Mouse (Mus musculus) macrophage (primary cell): ENCODE results near the gene Ralbp1. TPM values are rescaled to one million over a fixed set of nuclear protein-coding genes. Genes with fewer than 3 reads are reported as not detected.
A peak's percentile ranks its signal among the peaks of the same experiment; 100 is the strongest.

Source experiments
- H3K27ac ChIP-seq: fragments of 350-480 bp; formaldehyde crosslinking; 2 replicates; pipeline ENCODE4 v1.9.0; 2021
- H3K36me3 ChIP-seq: fragments of 350-480 bp; formaldehyde crosslinking; 2 replicates; pipeline ENCODE4 v1.9.0; 2021; ENCODE audit errors: inconsistent target
- H3K4me3 ChIP-seq: fragments of 350-480 bp; formaldehyde crosslinking; 2 replicates; pipeline ENCODE4 v1.9.0; 2021; ENCODE audit errors: inconsistent target
- H3K79me2 ChIP-seq: fragments of 350-480 bp; formaldehyde crosslinking; 2 replicates; pipeline ENCODE4 v1.9.0; 2021; ENCODE audit errors: inconsistent target
- WGBS: methylation state at CpG from one replicate; pipeline ENCODE4 v1.1.7; 2026; ENCODE audit warnings: inconsistent platforms; ENCODE audit not compliant: missing documents; 5-methylcytosine and 5-hydroxymethylcytosine counted together
- polyA plus RNA-seq: library from polyadenylated mRNA; stranded (reverse); fragments of 250-400 nt; gene quantifications from 3 replicates; pipeline ENCODE4 v1.2.4, GENCODE M21; 2018; ENCODE audit warnings: inconsistent platforms

Gene Ralbp1
- polyA plus RNA-seq, 1 experiment from 2014 or later: 62.0 TPM

GRCm38 (mm10) chr17:65873834-65874233 is 11.8 kb downstream of the Ralbp1 start:
- Histone ChIP-seq H3K36me3 (no peaks in the 10 kb centered on the region), H3K79me2 (peaks cover 100% of the 10 kb centered on the region), H3K27ac (no peak overlapping the region), H3K4me3 (no peak overlapping the region)
- WGBS: 91% methylated on average over 11 of the region's 11 CpGs

DNA sequence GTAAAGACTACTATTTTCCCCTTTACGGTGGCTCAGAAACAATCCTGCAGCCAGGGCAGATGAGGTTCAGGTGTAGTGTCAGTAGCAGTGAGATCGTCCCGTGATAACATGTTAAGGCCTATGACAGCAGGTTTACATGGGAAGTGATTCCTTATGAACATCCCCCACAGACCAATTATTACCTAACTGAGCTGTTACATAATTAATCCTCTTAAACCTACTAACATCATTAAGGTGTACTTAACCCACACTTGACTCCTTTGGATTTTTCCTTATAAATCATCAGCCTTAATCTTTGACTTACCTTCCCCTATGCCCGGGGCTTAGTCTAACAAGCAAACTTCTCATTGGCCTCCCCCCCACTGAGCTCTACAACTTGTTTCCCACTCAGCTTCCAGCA is 12.4 kb downstream of the Ralbp1 start:
- WGBS: 91% methylated on average over 4 of the region's 4 CpGs
- no peak overlapping the region for H3K27ac ChIP-seq
- no peak overlapping the region for H3K4me3 ChIP-seq
- peaks cover 100% of the 10 kb centered on the region for H3K79me2 ChIP-seq
- H3K36me3 ChIP-seq: no peaks in the 10 kb centered on the region

DNA sequence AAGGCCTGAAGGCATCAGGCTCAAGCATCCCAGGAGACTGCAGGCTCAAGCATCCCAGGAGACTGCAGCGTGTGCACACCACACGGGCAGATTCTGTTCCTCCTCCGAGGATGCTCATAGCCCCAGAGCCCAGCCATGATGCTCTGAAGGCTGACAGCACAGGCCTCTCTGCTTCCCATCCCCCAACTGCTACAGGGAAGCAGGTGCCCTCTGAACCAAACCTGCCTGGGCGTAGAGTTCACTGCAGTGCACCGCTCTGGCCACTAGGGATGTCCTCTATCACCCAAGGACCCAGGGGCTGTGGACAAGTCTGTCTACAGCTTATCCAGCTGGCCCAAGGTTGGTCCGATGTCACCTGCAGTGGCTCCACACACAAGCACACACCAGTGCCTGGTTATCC is 12.9 kb downstream of the Ralbp1 start:
- peaks cover 1% of the 10 kb centered on the region; the same call in 1 of the 2 replicates for H3K36me3 ChIP-seq
- 76% methylated on average over 6 of the region's 6 CpGs for WGBS
- no peak overlapping the region for H3K4me3 ChIP-seq
- peaks cover 100% of the 10 kb centered on the region for H3K79me2 ChIP-seq
- H3K27ac ChIP-seq: no peak overlapping the region

GRCm38 (mm10) chr17:65872051-65872450 is 13.5 kb downstream of the Ralbp1 start:
- no peak overlapping the region for H3K27ac ChIP-seq

GRCm38 (mm10) chr17:65871641-65872041 is 14.0 kb downstream of the Ralbp1 start:
- H3K4me3 ChIP-seq: no peak overlapping the region
- WGBS: 63% methylated on average over 5 of the region's 5 CpGs
- H3K27ac ChIP-seq: no peak overlapping the region
- H3K79me2 ChIP-seq: peaks cover 96% of the 10 kb centered on the region
- H3K36me3 ChIP-seq: peaks cover 11% of the 10 kb centered on the region; the same call in 1 of the 2 replicates

More at GRCm38 (mm10) chr17:65872051-65872450, 13.5 kb downstream of the Ralbp1 start:
- Histone ChIP-seq H3K4me3 (no peak overlapping the region), H3K79me2 (peaks cover 100% of the 10 kb centered on the region), H3K36me3 (peaks cover 7% of the 10 kb centered on the region; the same call in 1 of the 2 replicates)
- WGBS: 36% methylated on average over 6 of the region's 6 CpGs

DNA sequence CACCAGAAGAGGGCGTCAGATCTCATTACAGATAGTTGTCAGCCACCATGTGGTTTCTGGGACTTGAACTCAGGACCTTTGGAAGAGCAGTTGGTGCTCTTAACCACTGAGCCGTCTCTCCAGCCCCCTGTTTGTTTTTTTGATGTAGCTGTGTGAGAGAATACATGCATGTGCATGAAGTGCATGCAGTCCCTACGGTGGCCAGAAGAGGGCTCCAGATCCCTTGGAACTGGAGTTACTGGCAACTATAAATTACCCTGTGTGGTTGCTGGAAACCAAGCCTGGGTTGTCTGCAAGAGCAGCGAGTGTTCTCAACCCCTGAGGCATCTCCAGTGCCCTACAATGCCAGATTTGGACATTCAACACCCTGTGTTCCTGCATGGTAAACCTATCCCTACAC is 15.5 kb downstream of the Ralbp1 start:
- peaks cover 13% of the 10 kb centered on the region; the same call in 1 of the 2 replicates for H3K36me3 ChIP-seq
- no peak overlapping the region for H3K27ac ChIP-seq
- WGBS: 39% methylated on average over 4 of the region's 4 CpGs
- no peak overlapping the region for H3K4me3 ChIP-seq
- peaks cover 81% of the 10 kb centered on the region for H3K79me2 ChIP-seq

- no peak overlapping the region for H3K27ac ChIP-seq
- H3K4me3 ChIP-seq: no peak overlapping the region
- WGBS: 78% methylated on average over 10 of the region's 10 CpGs
- peaks cover 13% of the 10 kb centered on the region; the same call in 1 of the 2 replicates for H3K36me3 ChIP-seq
- peaks cover 77% of the 10 kb centered on the region for H3K79me2 ChIP-seq
Measured at GRCm38 (mm10) chr17:65869720-65870119, 15.9 kb downstream of the Ralbp1 start.

DNA sequence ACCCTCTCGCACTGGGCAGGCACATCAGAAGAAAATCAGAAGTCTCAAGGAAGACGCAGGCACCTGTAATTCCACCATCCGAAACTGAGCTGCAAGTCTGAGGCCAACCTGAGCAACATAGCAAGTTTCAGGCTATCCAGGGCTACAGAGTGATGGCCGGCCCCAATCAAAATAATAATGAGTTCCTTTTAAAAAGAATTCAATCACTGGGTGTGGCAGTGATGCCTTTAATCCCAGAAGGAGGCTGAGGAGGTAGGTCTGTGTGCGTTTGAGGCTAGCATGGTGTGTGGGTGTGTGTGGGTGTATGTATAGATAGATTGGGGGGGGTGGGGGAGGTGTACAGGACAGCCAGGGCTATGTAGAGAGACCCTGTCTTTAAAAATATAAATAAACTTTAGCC is 17.6 kb downstream of the Ralbp1 start:
- WGBS: 87% methylated on average over 5 of the region's 5 CpGs
- Histone ChIP-seq H3K36me3 (peaks cover 19% of the 10 kb centered on the region; the same call in 1 of the 2 replicates), H3K79me2 (peaks cover 66% of the 10 kb centered on the region), H3K4me3 (no peak overlapping the region), H3K27ac (no peak overlapping the region)

GRCm38 (mm10) chr17:65866201-65866600 is 19.4 kb downstream of the Ralbp1 start:
- peaks cover 48% of the 10 kb centered on the region for H3K79me2 ChIP-seq
- WGBS: 83% methylated on average over 1 of the region's 3 CpGs
- H3K36me3 ChIP-seq: peaks cover 23% of the 10 kb centered on the region
- H3K27ac ChIP-seq: no peak overlapping the region
- no peak overlapping the region for H3K4me3 ChIP-seq

DNA sequence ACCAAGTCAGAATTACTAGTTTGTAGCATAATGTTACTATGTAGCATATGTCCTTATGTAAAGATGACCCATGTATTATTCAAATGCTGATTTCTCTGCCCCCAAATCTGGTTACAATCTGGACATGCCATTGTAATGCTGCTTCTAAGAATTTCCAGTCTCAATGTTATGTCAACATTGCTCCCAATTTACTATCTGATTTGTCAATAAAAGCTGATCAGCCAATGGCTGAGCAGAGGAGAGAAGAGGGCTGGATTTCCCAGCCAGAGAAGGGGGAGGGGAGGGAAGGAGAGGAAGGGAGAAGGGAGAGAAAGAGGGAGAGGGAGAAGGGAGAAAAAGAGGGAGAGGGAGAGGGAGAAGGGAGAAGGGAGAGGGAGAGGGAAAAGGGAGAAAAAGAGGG is 20.3 kb downstream of the Ralbp1 start:
- peaks cover 38% of the 10 kb centered on the region for H3K79me2 ChIP-seq
- H3K27ac ChIP-seq: no peak overlapping the region
- H3K36me3 ChIP-seq: peaks cover 27% of the 10 kb centered on the region
- H3K4me3 ChIP-seq: no peak overlapping the region

DNA sequence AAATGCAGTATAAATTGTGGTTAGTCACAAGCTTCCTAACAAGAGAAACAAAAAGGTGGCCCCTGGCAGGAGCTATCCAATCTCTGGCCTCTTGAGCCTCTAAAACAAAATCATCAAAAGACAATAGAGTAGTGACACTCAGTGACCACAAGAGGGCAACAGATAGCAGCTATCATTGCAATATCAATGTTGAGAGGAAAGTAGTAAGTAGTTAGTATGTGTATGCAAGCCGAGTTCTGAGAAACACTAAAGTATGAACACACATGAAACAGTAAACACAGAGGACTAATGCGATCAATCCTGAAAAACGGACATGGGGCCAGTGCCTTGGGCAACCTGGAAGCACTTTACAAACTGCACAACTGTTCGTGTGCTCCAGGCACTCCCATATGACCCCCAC is 20.9 kb downstream of the Ralbp1 start:
- H3K4me3 ChIP-seq: no peak overlapping the region
- H3K27ac ChIP-seq: no peak overlapping the region
- H3K79me2 ChIP-seq: peaks cover 33% of the 10 kb centered on the region
- peaks cover 27% of the 10 kb centered on the region for H3K36me3 ChIP-seq
- WGBS: 52% methylated on average over 4 of the region's 4 CpGs

DNA sequence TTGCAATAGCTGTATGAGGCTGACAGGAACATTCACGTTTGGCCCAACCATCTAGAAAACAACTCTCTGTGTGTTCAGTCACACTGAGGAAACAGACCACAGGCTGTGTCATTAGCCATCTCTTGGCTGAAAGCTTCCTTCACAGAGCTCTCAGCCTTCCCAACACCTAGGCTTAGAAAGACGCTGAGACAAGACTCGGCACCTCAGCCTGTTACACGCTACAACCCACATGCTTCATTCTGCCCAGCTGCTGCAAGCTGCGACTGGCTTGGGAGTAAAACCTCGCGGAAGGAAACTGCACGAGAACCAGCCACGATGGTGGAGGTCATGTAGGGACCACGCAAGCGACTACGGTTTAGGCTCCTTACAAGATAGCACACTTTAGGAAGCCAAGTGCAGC is 21.8 kb downstream of the Ralbp1 start:
- Histone ChIP-seq H3K27ac (no peak overlapping the region), H3K36me3 (peaks cover 33% of the 10 kb centered on the region)
- WGBS: 93% methylated on average over 12 of the region's 12 CpGs

GRCm38 (mm10) chr17:65862579-65862978 is 23.0 kb downstream of the Ralbp1 start:
- Histone ChIP-seq H3K27ac (no peak overlapping the region), H3K79me2 (peaks cover 12% of the 10 kb centered on the region; the same call in 1 of the 2 replicates), H3K4me3 (no peak overlapping the region), H3K36me3 (peaks cover 38% of the 10 kb centered on the region)
- 79% methylated on average over 4 of the region's 4 CpGs for WGBS

More for the DNA sequence above, 21.8 kb downstream of the Ralbp1 start:
- peaks cover 24% of the 10 kb centered on the region for H3K79me2 ChIP-seq
- H3K4me3 ChIP-seq: no peak overlapping the region

DNA sequence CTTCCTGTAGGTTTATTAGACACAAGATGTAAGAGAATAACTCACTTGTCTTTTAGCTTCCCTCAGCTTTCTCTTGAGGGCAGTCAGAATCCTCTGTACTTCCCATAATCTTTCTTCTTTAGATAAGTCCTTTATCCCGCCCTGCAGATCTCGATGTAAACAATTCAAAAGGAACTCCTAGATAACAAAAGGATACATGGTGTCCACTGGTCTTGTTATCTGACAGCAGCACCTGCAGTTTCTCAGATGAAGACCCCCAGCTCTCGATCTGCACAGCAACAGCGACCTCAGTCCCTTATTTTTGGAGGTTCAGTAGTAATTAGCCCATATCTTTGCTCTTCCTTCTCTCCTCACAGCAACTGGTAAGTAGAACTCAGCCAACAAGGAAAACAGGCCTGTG is 28.0 kb downstream of the Ralbp1 start:
- H3K36me3 ChIP-seq: peaks cover 36% of the 10 kb centered on the region
- 88% methylated on average over 4 of the region's 4 CpGs for WGBS
- no peak overlapping the region for H3K4me3 ChIP-seq
- H3K79me2 ChIP-seq: no peaks in the 10 kb centered on the region; the same call in 1 of the 2 replicates
- H3K27ac ChIP-seq: no peak overlapping the region

DNA sequence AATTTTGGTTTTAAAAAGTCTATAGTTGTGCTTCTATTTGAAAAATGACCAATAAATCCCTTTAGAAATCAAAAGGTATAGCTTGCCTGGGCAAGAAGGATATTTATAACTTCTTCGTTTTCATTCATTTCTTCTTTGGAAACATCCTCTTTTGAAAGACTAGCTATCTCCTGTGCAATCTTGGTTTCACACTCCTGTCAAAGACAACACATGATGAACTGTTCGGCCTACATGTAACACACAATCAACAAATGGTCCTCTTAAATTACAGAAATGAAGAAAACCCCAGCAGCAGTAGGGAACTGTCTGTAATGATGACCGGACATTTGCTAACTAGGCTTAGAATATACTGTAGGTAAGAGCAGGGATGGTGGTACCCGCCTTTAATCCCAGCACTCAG is 31.6 kb downstream of the Ralbp1 start:
- H3K79me2 ChIP-seq: no peaks in the 10 kb centered on the region
- no peak overlapping the region for H3K4me3 ChIP-seq
- peaks cover 57% of the 10 kb centered on the region for H3K36me3 ChIP-seq
- H3K27ac ChIP-seq: peak overlapping the region; percentile 47
- 60% methylated on average over 4 of the region's 4 CpGs for WGBS

GRCm38 (mm10) chr17:65853326-65853725 is 32.3 kb downstream of the Ralbp1 start:
- peaks cover 62% of the 10 kb centered on the region for H3K36me3 ChIP-seq
- peak overlapping the region; percentile 47 for H3K27ac ChIP-seq

More at GRCm38 (mm10) chr17:65853326-65853725, 32.3 kb downstream of the Ralbp1 start:
- 69% methylated on average over 6 of the region's 6 CpGs for WGBS
- Histone ChIP-seq H3K4me3 (no peak overlapping the region), H3K79me2 (no peaks in the 10 kb centered on the region)
